Mouse (Mus musculus) liver, embryonic 14.5 days (tissue): ENCODE data around the gene Olig1. TPM values are rescaled to one million over a fixed set of nuclear protein-coding genes. Genes with fewer than 3 reads are reported as not detected.

ENCODE experiments used
- ATAC-seq: fragments of 200-750 bp; cut with Nextera tagmentation; 2 replicates; pipeline ENCODE4 v1.8.0; 2017; ENCODE audit warnings: moderate number of reproducible peaks, mild to moderate bottlenecking, moderate library complexity; ENCODE audit not compliant: insufficient read depth
- DNase-seq, 3 experiments: peaks; one replicate each; pipeline ENCODE4 v3.0.0-alpha.2; 2012 to 2013; ENCODE audit warnings: low read depth in 3 of 3, low spot score in 3 of 3
- H3K27ac ChIP-seq: fragments of 300-500 bp; sonication (generic); 2 replicates; pipeline ENCODE4 v1.5.1; 2014; ENCODE audit warnings: moderate library complexity, mild to moderate bottlenecking, control low read depth, inconsistent platforms
- H3K27me3 ChIP-seq: fragments of 300-500 bp; sonication (generic); 2 replicates; pipeline ENCODE4 v1.6.1; 2014; ENCODE audit warnings: mild to moderate bottlenecking, low read length, moderate library complexity; ENCODE audit not compliant: control insufficient read depth, insufficient read depth
- H3K36me3 ChIP-seq: fragments of 300-500 bp; sonication (generic); replicated peaks from 2 replicates; pipeline ENCODE4 v1.6.1; 2014; ENCODE audit warnings: low read depth; ENCODE audit not compliant: control insufficient read depth, insufficient read depth
- H3K4me1 ChIP-seq, 2 experiments: fragments of 200-500 bp in 1 of 2; fragments of 300-500 bp in 1 of 2; sonication (generic) in 1 of 2; replicated peaks; 2 replicates each; pipeline ENCODE4 v1.6.1; 2012 to 2014; ENCODE audit warnings: antibody characterized with exemption in 1 of 2, inconsistent platforms in 1 of 2, low read length in 1 of 2; ENCODE audit not compliant: control insufficient read depth in 2 of 2, insufficient read depth in 2 of 2
- H3K4me2 ChIP-seq: fragments of 300-500 bp; sonication (generic); 2 replicates; pipeline ENCODE4 v1.6.1; 2014; ENCODE audit warnings: low read depth, mild to moderate bottlenecking, control low read depth, moderate library complexity
- H3K4me3 ChIP-seq, 2 experiments: fragments of 200-500 bp in 1 of 2; fragments of 300-500 bp in 1 of 2; sonication (generic) in 1 of 2; 2 replicates each; pipeline ENCODE4 v1.5.1; 2012 to 2014; ENCODE audit warnings: low read depth in 2 of 2, low read length in 2 of 2, mild to moderate bottlenecking in 2 of 2, control low read depth in 1 of 2, inconsistent platforms in 1 of 2, moderate library complexity in 1 of 2; ENCODE audit not compliant: insufficient read depth in 1 of 2
- H3K9ac ChIP-seq: fragments of 300-500 bp; sonication (generic); replicated peaks from 2 replicates; pipeline ENCODE4 v1.6.1; 2014; ENCODE audit warnings: mild to moderate bottlenecking, control low read depth, moderate library complexity
- H3K9me3 ChIP-seq: fragments of 300-500 bp; sonication (generic); 2 replicates; pipeline ENCODE4 v1.6.1; 2016; ENCODE audit warnings: low read length, mixed read lengths; ENCODE audit not compliant: control insufficient read depth
- CTCF ChIP-seq: IDR thresholded peaks from 2 replicates; pipeline ENCODE4 v1.5.1; 2016; ENCODE audit warnings: antibody characterized with exemption, low read depth, control low read depth
- EP300 ChIP-seq: IDR thresholded peaks from 2 replicates; pipeline ENCODE4 v1.6.1; 2016; ENCODE audit warnings: antibody characterized with exemption, low read depth
- WGBS: fragments of 180-500 bp; shearing (Covaris S2); extraction: QIAGEN DNeasy Blood & Tissue Kit; methylation state at CpG from one replicate; pipeline ENCODE4 v1.1.7; 2014; ENCODE audit not compliant: insufficient replicate concordance; 5-methylcytosine and 5-hydroxymethylcytosine counted together
- polyA plus RNA-seq, 2 experiments: library from polyadenylated mRNA; depleted of rRNA in 1 of 2; stranded (reverse) in 1 of 2; unstranded in 1 of 2; fragments of >200 nt; fragmentation: Nextera tagmentation in 1 of 2; extraction: Ambion mirVana in 1 of 2; gene quantifications; 2 replicates each; pipeline versions ENCODE4 v1.2.1 to v1.2.3; 2012 to 2014

Olig1 gene
- polyA plus RNA-seq, 2 experiments: not detected

GRCm38 (mm10) chr16:91270212-91270971, 820 bp downstream of the Olig1 start:
- Histone ChIP-seq H3K27me3 (peaks cover 69% of the 10 kb centered on the region), H3K36me3 (no peaks in the 10 kb centered on the region), H3K4me1 (no peaks in the 10 kb centered on the region), H3K27ac (no peak overlapping the region), H3K9ac (no peak overlapping the region), H3K4me3 (0 out of 4 replicates have a peak overlapping the region, but pooled peaks of 1 of the 2 experiments have one; percentile 1), H3K4me2 (peak overlapping the region; percentile 32; the same call in 1 of the 2 replicates), H3K9me3 (no peaks in the 10 kb centered on the region)
- TF ChIP-seq CTCF (no peak), EP300 (no peak)
- WGBS: 1% methylated on average over 63 of the region's 63 CpGs
- DNase-seq: no peak
- no peak for ATAC-seq

GRCm38 (mm10) chr16:91270982-91271549, 1.5 kb downstream of the Olig1 start:
- Histone ChIP-seq H3K27ac (no peak overlapping the region), H3K4me1 (no peaks in the 10 kb centered on the region), H3K9ac (no peak overlapping the region), H3K27me3 (peaks cover 68% of the 10 kb centered on the region), H3K4me3 (no peak overlapping the region), H3K36me3 (no peaks in the 10 kb centered on the region), H3K9me3 (no peaks in the 10 kb centered on the region), H3K4me2 (no peak overlapping the region)
- WGBS: 2% methylated on average over 29 of the region's 29 CpGs
- ATAC-seq: no peak
- no peak for DNase-seq
- TF ChIP-seq CTCF (no peak), EP300 (no peak)

- H3K27me3 ChIP-seq: peaks cover 64% of the 10 kb centered on the region
- H3K4me3 ChIP-seq: no peak overlapping the region
- H3K9ac ChIP-seq: no peak overlapping the region
- no peak overlapping the region for H3K4me2 ChIP-seq
- WGBS: 4% methylated on average over 20 of the region's 20 CpGs
- no peak overlapping the region for H3K27ac ChIP-seq
- no peaks in the 10 kb centered on the region for H3K9me3 ChIP-seq
- DNase-seq (no peak), ATAC-seq (no peak)
- no peak for TF ChIP-seq EP300
- TF ChIP-seq CTCF: no peak
- no peaks in the 10 kb centered on the region for H3K36me3 ChIP-seq
- no peaks in the 10 kb centered on the region for H3K4me1 ChIP-seq
These were observed 2.1 kb downstream of the Olig1 start for GRCm38 (mm10) chr16:91271634-91272033.

- no peaks in the 10 kb centered on the region for H3K9me3 ChIP-seq
- no peak for ATAC-seq
- 41% methylated on average over 4 of the region's 4 CpGs for WGBS
These were observed 10.9 kb downstream of the Olig1 start for GRCm38 (mm10) chr16:91280516-91280915.

GRCm38 (mm10) chr16:91292080-91292479, 22.5 kb downstream of the Olig1 start:
- DNase-seq: no peak
- Histone ChIP-seq H3K36me3 (no peaks in the 10 kb centered on the region), H3K27ac (no peak overlapping the region), H3K9me3 (no peaks in the 10 kb centered on the region), H3K4me3 (no peak overlapping the region), H3K27me3 (no peaks in the 10 kb centered on the region), H3K9ac (no peak overlapping the region), H3K4me1 (no peaks in the 10 kb centered on the region), H3K4me2 (no peak overlapping the region)
- no peak for ATAC-seq
- TF ChIP-seq EP300 (no peak), CTCF (no peak)
- 69% methylated on average over 7 of the region's 7 CpGs for WGBS

More at GRCm38 (mm10) chr16:91280516-91280915, 10.9 kb downstream of the Olig1 start:
- TF ChIP-seq EP300: no peak
- TF ChIP-seq CTCF: no peak
- Histone ChIP-seq H3K4me3 (no peak overlapping the region), H3K4me1 (no peaks in the 10 kb centered on the region), H3K27me3 (no peaks in the 10 kb centered on the region; the same call in 1 of the 2 replicates), H3K36me3 (no peaks in the 10 kb centered on the region), H3K9ac (no peak overlapping the region), H3K27ac (no peak overlapping the region), H3K4me2 (no peak overlapping the region)
- DNase-seq: no peak
